Mouse (Mus musculus): ENCODE measurements around the gene Pparg. TPM values are rescaled to one million over a fixed set of nuclear protein-coding genes. Genes with fewer than 3 reads are reported as not detected.
A peak's percentile ranks its signal among the peaks of the same experiment; 100 is the strongest.

The Pparg gene
- polyA plus RNA-seq, 1 experiment from 2014 or later: 20.5 TPM

GRCm38 (mm10) chr6:115480322-115481017 lies 119.7 kb downstream of the Pparg start:
- TF ChIP-seq CTCF (IDR thresholded peaks at IDR 0.05; ENCODE audit: low read depth): no peak
- no peak overlapping the region for H3K4me3 ChIP-seq (ENCODE audit: low read depth, low read length)
- ATAC-seq: peak; percentile 93
- H3K4me1 ChIP-seq (replicated peaks; ENCODE audit: control insufficient read depth, insufficient read depth, low read length): peaks cover 8% of the 10 kb centered on the region; the same call in 1 of the 2 replicates
- no peak overlapping the region for H3K9ac ChIP-seq (ENCODE audit: low read depth, low read length)
- WGBS: 17% methylated on average over 5 of the region's 5 CpGs
- H3K27me3 ChIP-seq (replicated peaks; ENCODE audit: control insufficient read depth, insufficient read depth, low read length): no peaks in the 10 kb centered on the region
- peak overlapping the region; percentile 13 for H3K4me2 ChIP-seq (replicated peaks; ENCODE audit: low read depth)
- no peaks in the 10 kb centered on the region for H3K36me3 ChIP-seq (ENCODE audit: control insufficient read depth, insufficient read depth)
- H3K9me3 ChIP-seq (ENCODE audit: control insufficient read depth): no peaks in the 10 kb centered on the region
- H3K27ac ChIP-seq (ENCODE audit: low read depth, low read length): peak overlapping the region; percentile 70

- TF ChIP-seq CTCF (IDR thresholded peaks at IDR 0.05; ENCODE audit: low read depth): no peak
- Histone ChIP-seq H3K36me3 (ENCODE audit: control insufficient read depth, insufficient read depth) (no peaks in the 10 kb centered on the region), H3K27ac (ENCODE audit: low read depth, low read length) (peak overlapping the region; percentile 70), H3K27me3 (replicated peaks; ENCODE audit: control insufficient read depth, insufficient read depth, low read length) (no peaks in the 10 kb centered on the region), H3K4me2 (replicated peaks; ENCODE audit: low read depth) (no peak overlapping the region), H3K9ac (ENCODE audit: low read depth, low read length) (no peak overlapping the region), H3K4me1 (replicated peaks; ENCODE audit: control insufficient read depth, insufficient read depth, low read length) (peaks cover 8% of the 10 kb centered on the region; the same call in 1 of the 2 replicates), H3K9me3 (ENCODE audit: control insufficient read depth) (no peaks in the 10 kb centered on the region), H3K4me3 (ENCODE audit: low read depth, low read length) (no peak overlapping the region)
- WGBS: 2% methylated on average over 1 of the region's 1 CpGs
- no peak for ATAC-seq
Observed at GRCm38 (mm10) chr6:115481018-115481354, 120.2 kb downstream of the Pparg start.

- no peak overlapping the region for H3K4me2 ChIP-seq (replicated peaks; ENCODE audit: low read depth)
- H3K4me1 ChIP-seq (replicated peaks; ENCODE audit: control insufficient read depth, insufficient read depth, low read length): peaks cover 8% of the 10 kb centered on the region; the same call in 1 of the 2 replicates
- no peaks in the 10 kb centered on the region for H3K27me3 ChIP-seq (replicated peaks; ENCODE audit: control insufficient read depth, insufficient read depth, low read length)
- 63% methylated on average over 3 of the region's 3 CpGs for WGBS
- ATAC-seq: no peak
- TF ChIP-seq CTCF (IDR thresholded peaks at IDR 0.05; ENCODE audit: low read depth): no peak
- no peaks in the 10 kb centered on the region for H3K9me3 ChIP-seq (ENCODE audit: control insufficient read depth)
- no peaks in the 10 kb centered on the region for H3K36me3 ChIP-seq (ENCODE audit: control insufficient read depth, insufficient read depth)
- H3K27ac ChIP-seq (ENCODE audit: low read depth, low read length): no peak overlapping the region
- no peak overlapping the region for H3K4me3 ChIP-seq (ENCODE audit: low read depth, low read length)
- no peak overlapping the region for H3K9ac ChIP-seq (ENCODE audit: low read depth, low read length)
Observed at GRCm38 (mm10) chr6:115481603-115482002, 120.9 kb downstream of the Pparg start.

GRCm38 (mm10) chr6:115485635-115486034 lies 124.9 kb downstream of the Pparg start:
- no peak for TF ChIP-seq CTCF (IDR thresholded peaks at IDR 0.05; ENCODE audit: low read depth)
- no peak for ATAC-seq

GRCm38 (mm10) chr6:115489831-115490230 lies 129.1 kb downstream of the Pparg start:
- H3K27ac ChIP-seq (ENCODE audit: low read depth, low read length): no peak overlapping the region
- H3K4me2 ChIP-seq (replicated peaks; ENCODE audit: low read depth): no peak overlapping the region
- no peak for TF ChIP-seq CTCF (IDR thresholded peaks at IDR 0.05; ENCODE audit: low read depth)
- 82% methylated on average over 9 of the region's 9 CpGs for WGBS
- H3K4me3 ChIP-seq (ENCODE audit: low read depth, low read length): no peak overlapping the region
- no peaks in the 10 kb centered on the region for H3K4me1 ChIP-seq (replicated peaks; ENCODE audit: control insufficient read depth, insufficient read depth, low read length)
- no peaks in the 10 kb centered on the region for H3K9me3 ChIP-seq (ENCODE audit: control insufficient read depth)
- no peaks in the 10 kb centered on the region for H3K27me3 ChIP-seq (replicated peaks; ENCODE audit: control insufficient read depth, insufficient read depth, low read length)
- H3K36me3 ChIP-seq (ENCODE audit: control insufficient read depth, insufficient read depth): no peaks in the 10 kb centered on the region
- H3K9ac ChIP-seq (ENCODE audit: low read depth, low read length): no peak overlapping the region
- ATAC-seq: no peak

More at GRCm38 (mm10) chr6:115485635-115486034, 124.9 kb downstream of the Pparg start:
- H3K27me3 ChIP-seq (replicated peaks; ENCODE audit: control insufficient read depth, insufficient read depth, low read length): no peaks in the 10 kb centered on the region
- no peaks in the 10 kb centered on the region for H3K9me3 ChIP-seq (ENCODE audit: control insufficient read depth)
- H3K36me3 ChIP-seq (ENCODE audit: control insufficient read depth, insufficient read depth): no peaks in the 10 kb centered on the region
- WGBS: 65% methylated on average over 6 of the region's 6 CpGs
- H3K9ac ChIP-seq (ENCODE audit: low read depth, low read length): no peak overlapping the region
- no peak overlapping the region for H3K27ac ChIP-seq (ENCODE audit: low read depth, low read length)
- peaks cover 5% of the 10 kb centered on the region; the same call in 1 of the 2 replicates for H3K4me1 ChIP-seq (replicated peaks; ENCODE audit: control insufficient read depth, insufficient read depth, low read length)
- H3K4me2 ChIP-seq (replicated peaks; ENCODE audit: low read depth): no peak overlapping the region
- no peak overlapping the region for H3K4me3 ChIP-seq (ENCODE audit: low read depth, low read length)

GRCm38 (mm10) chr6:115492952-115493613 lies 132.3 kb downstream of the Pparg start:
- whole genome bisulfite sequencing: 51% methylated on average over 11 of the region's 11 CpGs
- no peaks in the 10 kb centered on the region for H3K27me3 ChIP-seq (replicated peaks; ENCODE audit: control insufficient read depth, insufficient read depth, low read length)
- H3K9ac ChIP-seq (ENCODE audit: low read depth, low read length): no peak overlapping the region
- H3K4me3 ChIP-seq (ENCODE audit: low read depth, low read length): no peak overlapping the region
- ATAC-seq: no peak
- H3K4me1 ChIP-seq (replicated peaks; ENCODE audit: control insufficient read depth, insufficient read depth, low read length): no peaks in the 10 kb centered on the region
- H3K9me3 ChIP-seq (ENCODE audit: control insufficient read depth): no peaks in the 10 kb centered on the region
- H3K27ac ChIP-seq (ENCODE audit: low read depth, low read length): no peak overlapping the region; the same call in 1 of the 2 replicates
- TF ChIP-seq CTCF (IDR thresholded peaks at IDR 0.05; ENCODE audit: low read depth): no peak
- H3K36me3 ChIP-seq (ENCODE audit: control insufficient read depth, insufficient read depth): no peaks in the 10 kb centered on the region
- H3K4me2 ChIP-seq (replicated peaks; ENCODE audit: low read depth): no peak overlapping the region
